Mouse (Mus musculus): Measurements from ENCODE around the gene Dnajc15. TPM values are rescaled to one million over a fixed set of nuclear protein-coding genes. Genes with fewer than 3 reads are reported as not detected.

Gene Dnajc15
- total and polyA plus RNA-seq, 3 experiments: 16.3 to 51.5 (median 17.6) TPM

GRCm38 (mm10) chr14:77801571-77802267 is 73.2 kb downstream of the Dnajc15 start:
- H3K4me3 ChIP-seq (ENCODE audit: low read depth, low read length): no peak overlapping the region

GRCm38 (mm10) chr14:77796506-77796905 is 78.4 kb downstream of the Dnajc15 start:
- H3K4me3 ChIP-seq (ENCODE audit: low read depth, low read length): no peak overlapping the region
- ATAC-seq (ENCODE audit: extremely low read depth, insufficient number of reproducible peaks, low FRiP score, poor library complexity, severe bottlenecking) (no peak), DNase-seq (ENCODE audit: low spot score) (no peak)
- no peaks in the 10 kb centered on the region for H3K36me3 ChIP-seq (replicated peaks)
- TF ChIP-seq TAL1 (conservative IDR thresholded peaks at IDR 0.05; ENCODE audit: low read depth, low read length) (no peak), GATA2 (IDR thresholded peaks at IDR 0.05; ENCODE audit: borderline replicate concordance, low read depth, low read length) (no peak), CTCF (IDR thresholded peaks at IDR 0.05; ENCODE audit: low read depth, low read length) (no peak), GATA1 (IDR thresholded peaks at IDR 0.05; ENCODE audit: borderline replicate concordance, low read length) (no peak), POLR2AphosphoS5 (IDR thresholded peaks at IDR 0.05; ENCODE audit: insufficient replicate concordance, low read depth, low read length) (no peak)
- H3K27me3 ChIP-seq (ENCODE audit: insufficient read depth, low read length): no peaks in the 10 kb centered on the region
- no peaks in the 10 kb centered on the region for H3K4me1 ChIP-seq (ENCODE audit: insufficient read depth, low read depth, low read length)
- H3K9me3 ChIP-seq (replicated peaks): peaks cover 9% of the 10 kb centered on the region

More at GRCm38 (mm10) chr14:77801571-77802267, 73.2 kb downstream of the Dnajc15 start:
- H3K27me3 ChIP-seq (ENCODE audit: insufficient read depth, low read length): no peaks in the 10 kb centered on the region
- H3K9me3 ChIP-seq (replicated peaks): peaks cover 6% of the 10 kb centered on the region; the same call in 1 of the 2 replicates
- TF ChIP-seq CTCF (IDR thresholded peaks at IDR 0.05; ENCODE audit: low read depth, low read length) (no peak), GATA2 (IDR thresholded peaks at IDR 0.05; ENCODE audit: borderline replicate concordance, low read depth, low read length) (no peak), POLR2AphosphoS5 (IDR thresholded peaks at IDR 0.05; ENCODE audit: insufficient replicate concordance, low read depth, low read length) (no peak), GATA1 (IDR thresholded peaks at IDR 0.05; ENCODE audit: borderline replicate concordance, low read length) (no peak), TAL1 (conservative IDR thresholded peaks at IDR 0.05; ENCODE audit: low read depth, low read length) (no peak)
- no peaks in the 10 kb centered on the region for H3K36me3 ChIP-seq (replicated peaks)
- no peaks in the 10 kb centered on the region for H3K4me1 ChIP-seq (ENCODE audit: insufficient read depth, low read depth, low read length)
- ATAC-seq (ENCODE audit: extremely low read depth, insufficient number of reproducible peaks, low FRiP score, poor library complexity, severe bottlenecking) (no peak), DNase-seq (ENCODE audit: low spot score) (no peak)

GRCm38 (mm10) chr14:77795240-77795639 is 79.7 kb downstream of the Dnajc15 start:
- no peak for DNase-seq (ENCODE audit: low spot score)
- no peaks in the 10 kb centered on the region for H3K4me1 ChIP-seq (ENCODE audit: insufficient read depth, low read depth, low read length)
- no peak for ATAC-seq (ENCODE audit: extremely low read depth, insufficient number of reproducible peaks, low FRiP score, poor library complexity, severe bottlenecking)
- peaks cover 8% of the 10 kb centered on the region for H3K9me3 ChIP-seq (replicated peaks)
- no peaks in the 10 kb centered on the region for H3K36me3 ChIP-seq (replicated peaks)
- TF ChIP-seq CTCF (IDR thresholded peaks at IDR 0.05; ENCODE audit: low read depth, low read length) (no peak), GATA1 (IDR thresholded peaks at IDR 0.05; ENCODE audit: borderline replicate concordance, low read length) (no peak), GATA2 (IDR thresholded peaks at IDR 0.05; ENCODE audit: borderline replicate concordance, low read depth, low read length) (no peak), TAL1 (conservative IDR thresholded peaks at IDR 0.05; ENCODE audit: low read depth, low read length) (no peak), POLR2AphosphoS5 (IDR thresholded peaks at IDR 0.05; ENCODE audit: insufficient replicate concordance, low read depth, low read length) (no peak)
- no peaks in the 10 kb centered on the region for H3K27me3 ChIP-seq (ENCODE audit: insufficient read depth, low read length)
- no peak overlapping the region for H3K4me3 ChIP-seq (ENCODE audit: low read depth, low read length)

- TF ChIP-seq GATA2 (IDR thresholded peaks at IDR 0.05; ENCODE audit: borderline replicate concordance, low read depth, low read length) (no peak), GATA1 (IDR thresholded peaks at IDR 0.05; ENCODE audit: borderline replicate concordance, low read length) (no peak), POLR2AphosphoS5 (IDR thresholded peaks at IDR 0.05; ENCODE audit: insufficient replicate concordance, low read depth, low read length) (no peak), CTCF (IDR thresholded peaks at IDR 0.05; ENCODE audit: low read depth, low read length) (no peak), TAL1 (conservative IDR thresholded peaks at IDR 0.05; ENCODE audit: low read depth, low read length) (no peak)
- Histone ChIP-seq H3K4me1 (ENCODE audit: insufficient read depth, low read depth, low read length) (no peaks in the 10 kb centered on the region), H3K36me3 (replicated peaks) (no peaks in the 10 kb centered on the region), H3K9me3 (replicated peaks) (peaks cover 7% of the 10 kb centered on the region), H3K4me3 (ENCODE audit: low read depth, low read length) (no peak overlapping the region), H3K27me3 (ENCODE audit: insufficient read depth, low read length) (no peaks in the 10 kb centered on the region)
- ATAC-seq (ENCODE audit: extremely low read depth, insufficient number of reproducible peaks, low FRiP score, poor library complexity, severe bottlenecking): no peak
- DNase-seq (ENCODE audit: low spot score): no peak
Measured at GRCm38 (mm10) chr14:77794285-77794949, 80.5 kb downstream of the Dnajc15 start.

GRCm38 (mm10) chr14:77792998-77793397 is 81.9 kb downstream of the Dnajc15 start:
- Histone ChIP-seq H3K4me3 (ENCODE audit: low read depth, low read length) (no peak overlapping the region), H3K9me3 (replicated peaks) (peaks cover 3% of the 10 kb centered on the region; the same call in 1 of the 2 replicates), H3K36me3 (replicated peaks) (no peaks in the 10 kb centered on the region), H3K27me3 (ENCODE audit: insufficient read depth, low read length) (no peaks in the 10 kb centered on the region), H3K4me1 (ENCODE audit: insufficient read depth, low read depth, low read length) (no peaks in the 10 kb centered on the region)
- no peak for DNase-seq (ENCODE audit: low spot score)
- no peak for ATAC-seq (ENCODE audit: extremely low read depth, insufficient number of reproducible peaks, low FRiP score, poor library complexity, severe bottlenecking)
- TF ChIP-seq POLR2AphosphoS5 (IDR thresholded peaks at IDR 0.05; ENCODE audit: insufficient replicate concordance, low read depth, low read length) (no peak), GATA1 (IDR thresholded peaks at IDR 0.05; ENCODE audit: borderline replicate concordance, low read length) (no peak), TAL1 (conservative IDR thresholded peaks at IDR 0.05; ENCODE audit: low read depth, low read length) (no peak), CTCF (IDR thresholded peaks at IDR 0.05; ENCODE audit: low read depth, low read length) (no peak), GATA2 (IDR thresholded peaks at IDR 0.05; ENCODE audit: borderline replicate concordance, low read depth, low read length) (no peak)

GRCm38 (mm10) chr14:77783217-77783616 is 91.7 kb downstream of the Dnajc15 start:
- H3K4me3 ChIP-seq (ENCODE audit: low read depth, low read length): no peak overlapping the region
- no peaks in the 10 kb centered on the region for H3K4me1 ChIP-seq (ENCODE audit: insufficient read depth, low read depth, low read length)
- no peaks in the 10 kb centered on the region for H3K9me3 ChIP-seq (replicated peaks)
- DNase-seq (ENCODE audit: low spot score) (no peak), ATAC-seq (ENCODE audit: extremely low read depth, insufficient number of reproducible peaks, low FRiP score, poor library complexity, severe bottlenecking) (no peak)
- TF ChIP-seq POLR2AphosphoS5 (IDR thresholded peaks at IDR 0.05; ENCODE audit: insufficient replicate concordance, low read depth, low read length) (no peak), GATA1 (IDR thresholded peaks at IDR 0.05; ENCODE audit: borderline replicate concordance, low read length) (no peak), GATA2 (IDR thresholded peaks at IDR 0.05; ENCODE audit: borderline replicate concordance, low read depth, low read length) (no peak), CTCF (IDR thresholded peaks at IDR 0.05; ENCODE audit: low read depth, low read length) (no peak), TAL1 (conservative IDR thresholded peaks at IDR 0.05; ENCODE audit: low read depth, low read length) (no peak)
- H3K27me3 ChIP-seq (ENCODE audit: insufficient read depth, low read length): no peaks in the 10 kb centered on the region
- no peaks in the 10 kb centered on the region for H3K36me3 ChIP-seq (replicated peaks)

Data from G1E (cell line).